Mouse (Mus musculus): Measurements from ENCODE around the gene Pramel7.

GRCm38 (mm10) chr2:87461769-87462168 is 35.1 kb downstream of the Pramel7 start:
- TF ChIP-seq CHD2 (IDR thresholded peaks at IDR 0.05; ENCODE audit: low read depth, low read length) (no peak), ZC3H11A (IDR thresholded peaks at IDR 0.05; ENCODE audit: borderline replicate concordance, low read depth, low read length) (no peak), MAFK (IDR thresholded peaks at IDR 0.05; ENCODE audit: insufficient read depth, low read depth, low read length) (no peak), HCFC1 (IDR thresholded peaks at IDR 0.05; ENCODE audit: borderline replicate concordance, insufficient read depth, low read length) (no peak)

All from ES-E14 (cell line).